Mouse (Mus musculus) intestine, embryonic 16.5 days (tissue): ENCODE measurements around the gene Lamp2. TPM values are rescaled to one million over a fixed set of nuclear protein-coding genes. Genes with fewer than 3 reads are reported as not detected.
A peak's percentile ranks its signal among the peaks of the same experiment; 100 is the strongest.
"Not testable (repeated sequence)": the region's sequence is repeated elsewhere in the genome, so short reads cannot be mapped to it uniquely, and the experiment has no call there.

Experiments
- ATAC-seq: fragments of 200-750 bp; cut with Nextera tagmentation; 2 replicates; pipeline ENCODE4 v1.8.0; 2017; ENCODE audit warnings: moderate TSS enrichment, moderate library complexity
- H3K27ac ChIP-seq: fragments of 300-500 bp; sonication (generic); 2 replicates; pipeline ENCODE4 v1.5.1; 2014; ENCODE audit warnings: mild to moderate bottlenecking, low read length
- H3K27me3 ChIP-seq: fragments of 300-500 bp; sonication (generic); replicated peaks from 2 replicates; pipeline ENCODE4 v1.6.1; 2014; ENCODE audit warnings: low read length, control low read depth, mixed read lengths; ENCODE audit not compliant: control insufficient read depth, insufficient read depth
- H3K36me3 ChIP-seq: fragments of 300-500 bp; sonication (generic); 2 replicates; pipeline ENCODE4 v1.6.1; 2014; ENCODE audit warnings: low read length, control low read depth; ENCODE audit not compliant: control insufficient read depth, insufficient read depth
- H3K4me1 ChIP-seq: fragments of 300-500 bp; sonication (generic); 2 replicates; pipeline ENCODE4 v1.6.1; 2014; ENCODE audit warnings: low read length, control low read depth, mixed read lengths; ENCODE audit not compliant: control insufficient read depth, insufficient read depth
- H3K4me2 ChIP-seq: fragments of 300-500 bp; sonication (generic); 2 replicates; pipeline ENCODE4 v1.6.1; 2014; ENCODE audit warnings: low read depth, low read length, control low read depth
- H3K4me3 ChIP-seq: fragments of 300-500 bp; sonication (generic); 2 replicates; pipeline ENCODE4 v1.5.1; 2014; ENCODE audit warnings: mild to moderate bottlenecking, low read length
- H3K9ac ChIP-seq: fragments of 300-500 bp; sonication (generic); 2 replicates; pipeline ENCODE4 v1.6.1; 2014; ENCODE audit warnings: low read depth, low read length
- H3K9me3 ChIP-seq: fragments of 300-500 bp; sonication (generic); 2 replicates; pipeline ENCODE4 v1.6.1; 2016; ENCODE audit warnings: low read length, control low read depth; ENCODE audit not compliant: control insufficient read depth
- WGBS: fragments of 180-500 bp; shearing (Covaris S2); extraction: QIAGEN DNeasy Blood & Tissue Kit; methylation state at CpG from one replicate; pipeline ENCODE4 v1.1.7; 2014; 5-methylcytosine and 5-hydroxymethylcytosine counted together
- polyA plus RNA-seq: library from polyadenylated mRNA; unstranded; fragments of >200 nt; fragmentation: Nextera tagmentation; extraction: Ambion mirVana; gene quantifications from 2 replicates; pipeline ENCODE4 v1.2.1, GENCODE M21; 2015

Lamp2 gene
- 172 and 203 TPM in 2 replicates for polyA plus RNA-seq

DNA sequence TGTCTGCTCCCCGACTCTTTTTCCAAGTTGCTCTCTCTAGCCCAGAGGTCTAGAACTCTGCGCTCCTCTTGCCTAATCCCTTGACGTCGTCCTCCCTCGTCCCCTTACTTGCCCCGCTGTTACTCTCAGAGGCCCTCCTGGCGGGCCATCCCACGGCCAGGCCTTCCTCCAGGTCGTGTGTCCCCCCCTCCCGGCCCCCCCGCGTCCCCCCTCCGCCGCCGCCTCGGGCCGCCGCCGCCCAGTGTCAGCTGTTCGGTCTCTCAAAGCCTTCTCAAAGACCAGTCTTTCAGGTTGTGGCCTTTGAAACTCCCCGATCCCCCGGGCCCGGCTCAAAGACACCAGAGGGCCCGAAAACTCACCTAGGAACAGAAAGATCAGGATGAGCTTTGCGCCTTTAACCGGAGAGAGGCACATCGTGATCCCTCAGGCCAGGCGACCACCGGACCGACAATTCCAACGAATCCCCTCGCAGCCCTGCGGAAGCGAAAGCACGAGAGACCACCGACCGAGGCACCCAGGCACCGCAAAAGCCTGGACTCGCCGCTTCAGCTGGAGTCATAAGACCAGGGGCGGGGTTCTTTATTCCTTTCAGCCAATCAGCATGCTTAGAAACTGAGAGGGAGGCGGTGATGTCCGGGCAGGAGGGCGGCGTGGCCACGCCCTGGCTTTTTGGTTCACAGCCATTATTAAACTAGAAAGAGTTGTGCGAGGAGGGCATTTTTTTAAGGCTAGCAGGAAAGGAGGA is at the start of gene Lamp2:
TSS of gene Lamp2 (minus strand) at position 565 of the 745 bp plus-strand sequence.
- Histone ChIP-seq H3K27ac (peak within 1 kb of the TSS; percentile 77), H3K36me3 (no peaks in the 10 kb centered on the region), H3K4me1 (0 out of 2 replicates have a peak, but pooled peaks cover 3% of the 10 kb centered on the region), H3K9me3 (no peaks in the 10 kb centered on the region), H3K9ac (peak within 1 kb of the TSS; percentile 78), H3K4me3 (peak within 1 kb of the TSS; percentile 61), H3K4me2 (peak within 1 kb of the TSS; percentile 50), H3K27me3 (no peaks in the 10 kb centered on the region)
- WGBS = 8% methylated on average over 39 of the region's 47 CpGs
- ATAC-seq = peak; percentile 96

- Histone ChIP-seq H3K9ac (no peak overlapping the region), H3K4me1 (no peaks in the 10 kb centered on the region), H3K27me3 (no peaks in the 10 kb centered on the region), H3K9me3 (no peaks in the 10 kb centered on the region), H3K4me3 (no peak overlapping the region), H3K36me3 (no peaks in the 10 kb centered on the region), H3K4me2 (no peak overlapping the region), H3K27ac (no peak overlapping the region)
- WGBS = 90% methylated on average over 14 of the region's 14 CpGs
- ATAC-seq = no peak
These were observed 48.6 kb upstream of the Lamp2 start for GRCm38 (mm10) chrX:38504846-38505245.

DNA sequence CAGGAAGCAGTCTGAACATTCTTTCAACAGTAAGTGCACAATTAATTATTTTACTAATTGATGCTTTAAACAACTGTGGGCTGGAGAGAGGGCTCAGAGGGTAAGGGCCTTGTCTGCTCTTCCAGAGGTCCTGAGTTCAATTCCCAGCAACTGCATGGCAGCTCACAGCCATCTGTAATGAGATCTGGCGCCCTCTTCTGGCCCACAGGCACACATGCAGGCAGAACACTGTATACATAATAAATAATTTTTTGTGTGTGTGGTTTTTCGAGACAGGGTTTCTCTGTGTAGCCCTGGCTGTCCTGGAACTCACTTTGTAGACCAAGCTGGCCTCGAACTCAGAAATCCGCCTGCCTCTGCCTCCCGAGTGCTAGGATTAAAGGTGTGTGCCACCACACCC is 45.9 kb upstream of the Lamp2 start:
- H3K4me2 ChIP-seq, H3K9me3 ChIP-seq, H3K27me3 ChIP-seq, H3K9ac ChIP-seq, ATAC-seq, H3K4me3 ChIP-seq, H3K4me1 ChIP-seq, H3K27ac ChIP-seq, H3K36me3 ChIP-seq: not testable (repeated sequence)
- WGBS = 73% methylated on average over 5 of the region's 5 CpGs

DNA sequence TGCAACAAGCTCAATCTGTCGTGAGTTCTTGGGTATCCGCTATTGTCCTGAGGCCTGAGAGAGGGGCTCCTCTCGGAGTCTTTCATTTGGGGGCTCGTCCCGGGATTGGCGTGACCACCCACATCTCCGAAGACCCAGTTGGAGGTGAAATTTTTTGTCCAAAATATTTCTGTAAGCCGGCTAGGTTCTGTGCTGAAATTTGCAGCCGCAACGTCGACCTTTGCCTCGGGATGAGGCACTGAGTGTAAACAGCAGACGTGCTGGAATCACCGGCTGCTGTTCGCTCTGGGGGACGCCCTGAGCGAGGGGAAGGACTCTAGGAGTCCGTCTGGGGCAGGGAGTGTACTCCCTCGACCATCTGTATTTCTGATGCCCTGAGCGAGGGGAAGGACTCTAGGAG is 29.2 kb upstream of the Lamp2 start:
- not testable (repeated sequence) for H3K36me3 ChIP-seq

DNA sequence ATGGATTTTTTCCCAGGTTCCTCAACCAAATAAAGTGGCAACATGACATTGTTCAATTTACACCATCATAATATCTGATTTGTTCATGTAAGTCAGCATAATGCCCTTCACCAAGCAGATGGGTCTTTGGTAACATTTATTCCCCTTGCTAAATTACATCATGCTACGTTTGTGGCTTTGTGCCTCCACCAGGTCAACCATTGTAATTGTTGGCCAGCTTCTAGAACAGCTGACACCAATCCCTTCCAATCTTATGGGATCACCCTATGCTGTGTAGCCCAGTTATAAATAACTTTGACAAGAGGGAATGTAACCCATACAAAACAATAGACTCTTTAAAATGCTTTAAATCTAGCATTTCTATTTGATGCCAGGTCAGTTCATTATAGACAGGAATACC is 22.3 kb upstream of the Lamp2 start:
- Histone ChIP-seq H3K27ac (no peak overlapping the region), H3K4me3 (no peak overlapping the region), H3K36me3 (no peaks in the 10 kb centered on the region), H3K4me1 (no peaks in the 10 kb centered on the region), H3K9ac (no peak overlapping the region), H3K4me2 (no peak overlapping the region), H3K9me3 (no peaks in the 10 kb centered on the region), H3K27me3 (no peaks in the 10 kb centered on the region)
- no peak for ATAC-seq
- WGBS = 71% methylated on average over 1 of the region's 1 CpGs

More for the DNA sequence above, 29.2 kb upstream of the Lamp2 start:
- H3K4me3 ChIP-seq, H3K27me3 ChIP-seq, H3K9me3 ChIP-seq, H3K4me1 ChIP-seq, H3K27ac ChIP-seq, ATAC-seq, H3K9ac ChIP-seq: not testable (repeated sequence)
- 0 out of 2 replicates have a peak overlapping the region, but pooled peaks have one; percentile 9 for H3K4me2 ChIP-seq
- 29% methylated on average over 20 of the region's 20 CpGs for WGBS

GRCm38 (mm10) chrX:38473537-38474299 is 17.5 kb upstream of the Lamp2 start:
- Histone ChIP-seq H3K4me3 (peak overlapping the region; percentile 53), H3K4me2 (peak overlapping the region; percentile 50), H3K9ac (peak overlapping the region; percentile 56), H3K27me3 (no peaks in the 10 kb centered on the region), H3K4me1 (no peaks in the 10 kb centered on the region), H3K9me3 (no peaks in the 10 kb centered on the region), H3K27ac (peak overlapping the region; percentile 92), H3K36me3 (no peaks in the 10 kb centered on the region)
- peak; percentile 98 for ATAC-seq
- WGBS = 9% methylated on average over 32 of the region's 32 CpGs

- no peaks in the 10 kb centered on the region for H3K36me3 ChIP-seq
- ATAC-seq = peak; percentile 78
- H3K4me2 ChIP-seq = peak overlapping the region; percentile 27; the same call in 1 of the 2 replicates
- H3K27ac ChIP-seq = no peak overlapping the region
- no peaks in the 10 kb centered on the region for H3K4me1 ChIP-seq
- H3K27me3 ChIP-seq = no peaks in the 10 kb centered on the region
- peak overlapping the region; percentile 53 for H3K4me3 ChIP-seq
- WGBS = 13% methylated on average over 10 of the region's 10 CpGs
- no peak overlapping the region for H3K9ac ChIP-seq
- H3K9me3 ChIP-seq = no peaks in the 10 kb centered on the region
These were observed 16.9 kb upstream of the Lamp2 start for GRCm38 (mm10) chrX:38473164-38473536.

GRCm38 (mm10) chrX:38466236-38466635 is 10.0 kb upstream of the Lamp2 start:
- Histone ChIP-seq H3K4me2 (no peak overlapping the region), H3K36me3 (no peaks in the 10 kb centered on the region), H3K4me3 (no peak overlapping the region), H3K9ac (no peak overlapping the region), H3K9me3 (no peaks in the 10 kb centered on the region), H3K27me3 (no peaks in the 10 kb centered on the region), H3K4me1 (no peaks in the 10 kb centered on the region), H3K27ac (no peak overlapping the region)
- ATAC-seq = no peak

DNA sequence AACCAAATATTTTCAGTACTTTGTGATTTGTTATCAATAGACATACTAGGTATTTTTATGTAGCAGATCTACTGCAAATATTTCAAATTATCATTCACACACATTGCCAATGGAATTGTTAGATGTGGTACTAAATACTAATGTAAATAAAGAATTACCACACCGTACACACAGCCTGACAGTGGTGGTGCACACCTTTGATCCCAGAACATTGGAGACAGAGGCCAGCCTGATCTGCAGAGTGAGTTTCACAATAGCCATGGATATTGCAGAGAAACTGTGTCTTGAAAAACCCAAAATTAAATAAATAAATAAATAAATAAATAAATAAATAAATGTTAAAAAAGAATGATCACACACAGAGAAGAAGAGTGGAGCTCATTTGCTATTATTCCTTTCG is 6.9 kb upstream of the Lamp2 start:
- WGBS = 91% methylated on average over 2 of the region's 2 CpGs
- Histone ChIP-seq H3K4me3 (no peak overlapping the region), H3K4me1 (no peaks in the 10 kb centered on the region), H3K36me3 (no peaks in the 10 kb centered on the region), H3K4me2 (no peak overlapping the region), H3K9ac (no peak overlapping the region), H3K27ac (no peak overlapping the region), H3K27me3 (no peaks in the 10 kb centered on the region), H3K9me3 (no peaks in the 10 kb centered on the region)
- no peak for ATAC-seq
